Mouse (Mus musculus): Measurements from ENCODE around the gene Ogdh.

GRCm38 (mm10) chr11:6308181-6308580, 16.7 kb downstream of the Ogdh start:
- TF ChIP-seq SMC3 (IDR thresholded peaks at IDR 0.05; ENCODE audit: low read depth, low read length) (no peak), MAX (IDR thresholded peaks at IDR 0.05; ENCODE audit: low read length) (no peak), E2F4 (IDR thresholded peaks at IDR 0.05; ENCODE audit: borderline replicate concordance, low read depth, low read length) (no peak), UBTF (IDR thresholded peaks at IDR 0.05; ENCODE audit: borderline replicate concordance, insufficient read depth, low read depth, low read length) (no peak)
